11 mouse cellular contexts compared by ENCODE assay signal in the genomic region with DNA sequence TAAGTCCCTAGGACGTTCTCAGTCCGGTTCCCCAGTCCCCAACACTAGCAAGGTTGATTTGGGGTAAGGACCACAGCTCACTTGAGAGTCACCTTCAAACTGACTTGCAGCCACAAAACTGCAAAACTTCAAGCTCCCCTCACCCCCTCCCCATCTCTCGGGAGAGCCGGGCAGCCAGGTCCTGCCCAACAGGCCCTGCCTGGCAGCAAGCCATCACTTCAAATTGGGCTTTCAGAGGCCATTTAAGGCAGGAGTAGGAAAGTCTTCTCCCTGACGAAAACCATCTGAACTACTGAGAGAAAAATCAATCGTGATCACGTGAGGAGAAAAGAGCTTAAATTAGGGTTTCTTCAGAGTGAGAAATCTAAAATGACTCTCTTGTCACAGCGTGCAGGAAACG. TPM values are rescaled to one million over a fixed set of nuclear protein-coding genes. Genes with fewer than 3 reads are reported as not detected.
DNase-seq lines count a peak whose midpoint lies in the region; ATAC-seq and TF ChIP-seq lines count a peak whose summit lies in the region.
"Had no signal": no experiment of that assay in that cellular context is flagged by ENCODE, and none has a peak within 500 bp of the region (broad histone marks: within the 10 kb centered on the region; RNA-seq: fewer than 3 reads in every experiment).

No protein-coding gene starts in this region.

- DNase-seq in heart, embryonic 10.5 days (ENCODE audit: low spot score) = no peak
- DNase-seq in heart, postnatal 14 days = no peak
- no peak for DNase-seq in layer of hippocampus, adult 2 months (ENCODE audit: low spot score in 2 of 2)
- no peak for DNase-seq in layer of hippocampus, postnatal 14 days (ENCODE audit: low spot score in 2 of 2)
- peak; percentile 77 for DNase-seq in kidney, postnatal 25 days
- DNase-seq in adrenal gland, postnatal 25 days = no peak
- DNase-seq: gastrocnemius, postnatal 14 days; layer of hippocampus, adult 9-11 months; liver, postnatal 0 days had no signal

- H3K36me3 ChIP-seq in heart, embryonic 10.5 days = no peaks in the 10 kb centered on the region

- H3K4me1 ChIP-seq in heart, embryonic 10.5 days = peaks cover 69% of the 10 kb centered on the region
- H3K4me1 ChIP-seq in cortical plate, adult 2 months (ENCODE audit: control insufficient read depth, insufficient read depth, low read length) = peaks cover 16% of the 10 kb centered on the region

- H3K4me3 ChIP-seq in heart, embryonic 10.5 days = no peak overlapping the region
- H3K4me3 ChIP-seq in layer of hippocampus, adult 2 months = no peak overlapping the region
- no peak overlapping the region for H3K4me3 ChIP-seq in cortical plate, adult 2 months (ENCODE audit: insufficient read depth, low read length)

- H3K9me3 ChIP-seq in heart, embryonic 10.5 days = no peaks in the 10 kb centered on the region

- no peaks in the 10 kb centered on the region for H3K27me3 ChIP-seq in heart, embryonic 10.5 days (ENCODE audit: insufficient read depth, poor library complexity, severe bottlenecking)

- ATAC-seq in frontal cortex, adult (ENCODE audit: low TSS enrichment) = no peak
- ATAC-seq: liver, postnatal 0 days had no signal

- TF ChIP-seq POLR2A in cortical plate, adult 2 months (IDR thresholded peaks at IDR 0.05; ENCODE audit: extremely low read depth, insufficient read depth, low read length) = no peak

- TF ChIP-seq CTCF in layer of hippocampus, adult 2 months (conservative IDR thresholded peaks at IDR 0.05) = no peak
- TF ChIP-seq CTCF in cortical plate, adult 2 months (IDR thresholded peaks at IDR 0.05; ENCODE audit: extremely low read depth, insufficient read depth, low read length) = no peak

- WGBS in heart, embryonic 10.5 days = 75% methylated on average over 9 of the region's 9 CpGs

- intact Hi-C loops in heart, postnatal 14 days (cut with DNase I) = no loop called here

- peak overlapping the region; percentile 65 for H3K27ac ChIP-seq in heart, embryonic 10.5 days
- peak overlapping the region; percentile 58 for H3K27ac ChIP-seq in layer of hippocampus, adult 2 months
- 0 out of 2 replicates have a peak overlapping the region, but pooled peaks have one; percentile 40 for H3K27ac ChIP-seq in cortical plate, adult 2 months (ENCODE audit: insufficient read depth, low read length)

RNA-seq across cellular contexts. Expression of gene Tspan9, which starts 44.2 kb away (rescaled TPM):
- 111 and 177 TPM in 2 replicates for polyA plus RNA-seq in heart, embryonic 10.5 days (2016; fragmentation: Nextera tagmentation; extraction: Ambion mirVana)
- 100 to 1,000 TPM; 105 to 126 TPM for total RNA-seq in heart, postnatal 14 days (2021)
- 10 to 100 TPM; 42.2 to 45.6 TPM for total RNA-seq in layer of hippocampus, adult 2 months (2021)
- total RNA-seq in layer of hippocampus, postnatal 14 days (2021) = 10 to 100 TPM; 62.9 to 72.9 TPM
- polyA plus RNA-seq in cortical plate, adult 2 months (2012; rRNA removed) = 49.2 and 55.5 TPM in 2 replicates
- total RNA-seq in adrenal gland, postnatal 25 days (2021) = 44.1 and 46.6 TPM in 2 replicates

Comparison
In these comparisons a context has a peak if more than half of its experiments do, and no peak if none do; other contexts are left out.
1. DNase-seq: peak in kidney, postnatal 25 days (2 of 2); none in heart, embryonic 10.5 days (single experiment), heart, postnatal 14 days (0 of 2), layer of hippocampus, adult 2 months (0 of 2), layer of hippocampus, postnatal 14 days (0 of 2) and adrenal gland, postnatal 25 days (single experiment).
2. Peak in every context shown above with its lines, with median percentiles within 50 percentile points of each other: H3K27ac ChIP-seq.